Mouse (Mus musculus) lung, embryonic 15.5 days (tissue): ENCODE measurements around the gene Cda. TPM values are rescaled to one million over a fixed set of nuclear protein-coding genes. Genes with fewer than 3 reads are reported as not detected.

ENCODE experiments used
- ATAC-seq: fragments of 200-750 bp; cut with Nextera tagmentation; 2 replicates; pipeline ENCODE4 v1.8.0; 2017; ENCODE audit warnings: moderate number of reproducible peaks, borderline replicate concordance; ENCODE audit not compliant: low FRiP score, low TSS enrichment; ENCODE audit errors: extremely low read depth
- H3K27ac ChIP-seq: fragments of 300-500 bp; sonication (generic); 2 replicates; pipeline ENCODE4 v1.5.1; 2015; ENCODE audit warnings: moderate library complexity, mild to moderate bottlenecking, inconsistent platforms
- H3K27me3 ChIP-seq: fragments of 300-500 bp; sonication (generic); 2 replicates; pipeline ENCODE4 v1.6.1; 2015; ENCODE audit warnings: inconsistent platforms
- H3K36me3 ChIP-seq: fragments of 300-500 bp; sonication (generic); 2 replicates; pipeline ENCODE4 v1.6.1; 2015; ENCODE audit warnings: inconsistent platforms
- H3K4me1 ChIP-seq: fragments of 300-500 bp; sonication (generic); 2 replicates; pipeline ENCODE4 v1.6.1; 2015; ENCODE audit warnings: inconsistent platforms
- H3K4me2 ChIP-seq: fragments of 300-500 bp; sonication (generic); 2 replicates; pipeline ENCODE4 v1.6.1; 2015; ENCODE audit warnings: inconsistent platforms, mild to moderate bottlenecking, moderate library complexity
- H3K4me3 ChIP-seq: fragments of 300-500 bp; sonication (generic); 2 replicates; pipeline ENCODE4 v1.5.1; 2015; ENCODE audit warnings: mild to moderate bottlenecking, inconsistent platforms
- H3K9ac ChIP-seq: fragments of 300-500 bp; sonication (generic); 2 replicates; pipeline ENCODE4 v1.6.1; 2015; ENCODE audit warnings: inconsistent platforms
- H3K9me3 ChIP-seq: fragments of 300-500 bp; sonication (generic); 2 replicates; pipeline ENCODE4 v1.6.1; 2016; ENCODE audit warnings: inconsistent platforms
- WGBS: fragments of 180-500 bp; shearing (Covaris S2); methylation state at CpG from one replicate; pipeline ENCODE4 v1.1.7; 2015; 5-methylcytosine and 5-hydroxymethylcytosine counted together
- microRNA-seq: library from miRNA; unstranded; fragments of <30 nt; microRNA quantifications from one replicate; pipeline ENCODE4, GENCODE M21; 2016
- polyA plus RNA-seq: library from polyadenylated mRNA; unstranded; fragments of >200 nt; fragmentation: Nextera tagmentation; extraction: Ambion mirVana; gene quantifications from 2 replicates; pipeline ENCODE4 v1.2.1, GENCODE M21; 2015

Cda gene
- polyA plus RNA-seq, 1 experiment from 2014 or later = 22.9 TPM

DNA sequence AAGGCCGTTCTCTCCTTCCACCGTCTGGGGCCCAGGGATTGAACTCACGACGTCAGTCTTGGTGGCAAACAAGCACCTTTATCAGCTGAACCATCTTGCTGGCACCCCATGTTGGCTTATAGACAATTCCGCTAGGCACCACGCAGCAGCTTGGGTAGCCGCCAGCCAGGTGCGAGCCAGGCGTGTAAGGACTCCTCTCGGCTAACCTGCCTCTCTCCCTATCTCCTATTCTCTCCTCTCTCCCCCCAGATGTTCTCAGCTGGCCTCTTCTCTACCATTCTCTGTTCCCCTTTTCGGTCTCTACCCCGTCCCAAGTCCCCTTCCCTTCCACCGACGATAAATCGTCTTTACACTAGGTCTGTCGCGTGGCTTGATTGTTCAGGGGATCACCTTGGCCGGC lies 64.0 kb downstream of the Cda start:
- Histone ChIP-seq H3K4me2 (peak overlapping the region; percentile 87), H3K27me3 (no peaks in the 10 kb centered on the region), H3K36me3 (peaks cover 16% of the 10 kb centered on the region), H3K27ac (peak overlapping the region; percentile 63), H3K9ac (peak overlapping the region; percentile 65), H3K4me1 (peaks cover 28% of the 10 kb centered on the region), H3K4me3 (peak overlapping the region; percentile 98), H3K9me3 (no peaks in the 10 kb centered on the region)
- ATAC-seq = no peak
- WGBS = 8% methylated on average over 18 of the region's 18 CpGs

DNA sequence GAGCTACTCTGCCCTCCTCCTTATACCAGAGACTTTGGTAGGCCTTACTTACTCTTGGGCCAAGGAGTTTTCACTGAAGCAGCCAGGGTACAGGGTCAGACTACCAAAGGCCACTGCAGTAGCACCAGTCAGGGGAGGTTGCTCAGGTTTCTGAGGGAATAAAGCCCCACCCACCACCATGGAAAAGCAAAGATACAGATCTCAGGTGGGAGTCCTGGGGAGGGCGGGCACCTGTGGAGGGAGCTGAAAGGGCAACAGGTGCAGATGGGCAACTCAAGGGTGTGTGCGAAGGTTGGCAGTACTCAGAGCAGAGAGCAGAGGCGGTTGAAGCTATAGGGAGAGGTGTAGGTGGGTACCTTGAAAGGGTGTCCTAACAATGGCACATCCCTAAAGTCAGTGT lies 64.8 kb downstream of the Cda start:
- peak overlapping the region; percentile 98; the same call in 1 of the 2 replicates for H3K4me3 ChIP-seq

DNA sequence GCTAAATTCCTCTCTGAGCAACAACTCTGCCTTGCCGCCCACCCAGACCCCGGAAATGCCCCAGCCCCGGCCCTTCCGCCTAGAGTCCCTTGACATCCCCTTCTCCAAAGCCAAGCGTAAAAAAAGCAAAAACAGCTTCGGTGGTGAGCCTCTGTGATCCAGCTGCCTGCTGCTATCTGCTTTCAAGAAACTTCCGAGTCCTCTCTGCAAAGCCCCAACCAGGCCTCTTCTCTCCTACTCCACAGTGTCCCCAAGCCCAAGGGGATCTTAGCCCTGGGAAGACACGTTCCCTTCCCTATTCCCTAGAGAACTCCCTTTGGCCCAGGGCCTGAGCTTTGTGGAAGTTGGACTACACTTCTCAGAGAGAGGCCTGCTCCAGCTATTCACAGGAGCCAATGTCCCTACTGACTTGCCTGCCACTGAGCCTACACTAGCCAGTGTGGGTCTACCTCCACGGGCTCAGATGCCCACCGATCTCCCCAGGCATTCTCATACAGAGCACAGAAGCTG lies 66.5 kb downstream of the Cda start:
- H3K36me3 ChIP-seq = no peaks in the 10 kb centered on the region
- no peaks in the 10 kb centered on the region for H3K27me3 ChIP-seq
- no peaks in the 10 kb centered on the region for H3K9me3 ChIP-seq
- no peak for ATAC-seq
- H3K9ac ChIP-seq = no peak overlapping the region
- H3K4me2 ChIP-seq = no peak overlapping the region
- H3K4me1 ChIP-seq = peaks cover 21% of the 10 kb centered on the region
- no peak overlapping the region for H3K4me3 ChIP-seq
- no peak overlapping the region for H3K27ac ChIP-seq
- whole genome bisulfite sequencing = 82% methylated on average over 10 of the region's 10 CpGs

More for the DNA sequence above, 64.8 kb downstream of the Cda start:
- H3K36me3 ChIP-seq = peaks cover 10% of the 10 kb centered on the region
- no peak for ATAC-seq
- H3K9ac ChIP-seq = no peak overlapping the region
- peak overlapping the region; percentile 87; the same call in 1 of the 2 replicates for H3K4me2 ChIP-seq
- H3K4me1 ChIP-seq = peaks cover 28% of the 10 kb centered on the region
- H3K27me3 ChIP-seq = no peaks in the 10 kb centered on the region
- H3K27ac ChIP-seq = no peak overlapping the region; the same call in 1 of the 2 replicates
- no peaks in the 10 kb centered on the region for H3K9me3 ChIP-seq
- 86% methylated on average over 3 of the region's 3 CpGs for WGBS

DNA sequence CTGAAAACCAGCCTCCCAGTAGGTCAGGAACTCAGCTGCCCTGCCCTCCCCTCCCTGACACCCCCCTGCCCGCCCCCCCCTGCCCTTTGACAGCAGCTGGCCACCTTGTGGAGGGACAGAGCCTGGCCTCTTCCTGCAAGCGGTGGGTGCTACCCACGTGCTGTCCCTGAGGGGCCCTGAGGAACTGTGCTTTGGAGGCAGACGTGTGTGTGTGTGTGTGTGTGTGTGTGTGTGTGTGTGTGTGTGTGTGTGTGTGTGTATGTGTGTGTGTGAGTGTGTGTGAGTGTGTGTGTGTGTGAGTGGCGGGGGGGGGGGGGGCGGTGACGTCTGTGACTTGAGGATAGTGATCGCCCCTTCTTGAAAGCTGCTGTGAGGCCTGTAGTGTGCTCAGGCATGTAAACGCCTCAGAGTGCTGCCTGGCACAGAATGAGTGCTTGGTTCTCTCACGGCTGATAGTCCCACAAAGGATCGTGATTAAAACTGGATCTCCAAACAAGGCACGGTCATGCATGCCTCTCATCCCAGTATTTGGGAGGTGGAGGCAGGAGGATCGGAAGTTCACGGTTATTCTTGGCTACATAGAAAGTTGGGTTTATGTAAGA lies 73.7 kb downstream of the Cda start:
- H3K4me2 ChIP-seq = no peak overlapping the region
- no peaks in the 10 kb centered on the region for H3K4me1 ChIP-seq
- H3K36me3 ChIP-seq = no peaks in the 10 kb centered on the region
- no peak overlapping the region for H3K27ac ChIP-seq
- no peaks in the 10 kb centered on the region for H3K9me3 ChIP-seq
- WGBS = 64% methylated on average over 12 of the region's 14 CpGs
- no peak for ATAC-seq
- no peak overlapping the region for H3K4me3 ChIP-seq
- H3K9ac ChIP-seq = no peak overlapping the region
- H3K27me3 ChIP-seq = no peaks in the 10 kb centered on the region

DNA sequence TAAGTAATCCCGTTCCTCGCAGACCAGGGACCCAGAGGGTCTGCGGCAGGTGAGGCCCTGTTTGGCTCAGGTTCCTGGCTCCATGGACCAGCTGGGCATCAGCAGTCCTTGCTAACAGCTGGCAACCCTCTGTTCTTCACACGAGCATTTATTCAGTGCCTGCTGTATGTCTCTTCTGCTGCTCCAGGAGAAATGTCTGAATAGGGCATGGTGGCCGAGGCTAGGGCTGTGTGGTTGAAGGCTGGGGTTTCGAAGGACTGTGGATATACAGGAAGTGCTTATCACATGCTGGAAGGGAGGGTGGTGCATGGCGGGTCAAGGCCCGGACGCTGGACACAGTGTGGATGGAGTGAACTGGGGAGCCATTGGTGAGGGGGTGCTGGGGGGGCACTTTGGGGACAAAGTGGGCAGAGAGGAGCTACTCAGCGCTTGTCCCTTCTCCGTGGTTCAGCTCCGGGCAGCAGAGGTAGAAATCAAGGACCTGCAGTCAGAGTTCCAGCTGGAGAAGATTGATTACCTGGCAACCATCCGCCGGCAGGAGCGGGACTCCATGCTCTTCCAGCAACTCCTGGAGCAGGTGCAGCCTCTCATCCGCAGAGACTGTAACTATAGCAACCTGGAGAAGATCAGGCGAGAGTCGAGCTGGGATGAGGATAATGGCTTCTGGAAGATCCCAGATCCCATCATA lies 74.4 kb downstream of the Cda start:
- 61% methylated on average over 16 of the region's 18 CpGs for WGBS
- Histone ChIP-seq H3K4me2 (no peak overlapping the region), H3K27me3 (no peaks in the 10 kb centered on the region), H3K36me3 (no peaks in the 10 kb centered on the region), H3K9ac (no peak overlapping the region), H3K27ac (no peak overlapping the region), H3K9me3 (no peaks in the 10 kb centered on the region), H3K4me3 (no peak overlapping the region), H3K4me1 (no peaks in the 10 kb centered on the region)
- ATAC-seq = no peak

DNA sequence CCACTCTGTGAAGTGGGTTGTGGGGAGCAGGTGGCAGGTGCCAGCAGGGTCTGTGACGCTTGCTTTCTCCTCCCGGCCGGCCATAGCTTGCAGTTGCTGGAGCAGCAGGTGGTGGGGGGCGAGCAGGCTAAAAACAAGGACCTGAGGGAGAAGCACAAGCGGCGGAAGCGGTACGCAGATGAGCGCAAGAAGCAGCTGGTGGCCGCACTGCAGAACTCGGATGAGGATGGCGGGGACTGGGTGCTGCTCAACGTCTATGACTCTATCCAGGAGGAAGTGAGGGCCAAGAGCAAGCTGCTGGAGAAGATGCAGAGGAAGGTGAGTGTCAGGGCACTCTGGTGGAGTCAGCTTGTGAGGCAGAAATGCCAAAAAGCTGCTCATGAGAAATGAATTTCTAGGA lies 75.8 kb downstream of the Cda start:
- H3K4me3 ChIP-seq = no peak overlapping the region
- H3K4me2 ChIP-seq = no peak overlapping the region
- no peaks in the 10 kb centered on the region for H3K4me1 ChIP-seq
- H3K9ac ChIP-seq = no peak overlapping the region
- no peaks in the 10 kb centered on the region for H3K36me3 ChIP-seq
- 87% methylated on average over 13 of the region's 13 CpGs for WGBS
- no peaks in the 10 kb centered on the region for H3K9me3 ChIP-seq
- H3K27me3 ChIP-seq = no peaks in the 10 kb centered on the region
- no peak for ATAC-seq
- H3K27ac ChIP-seq = no peak overlapping the region

DNA sequence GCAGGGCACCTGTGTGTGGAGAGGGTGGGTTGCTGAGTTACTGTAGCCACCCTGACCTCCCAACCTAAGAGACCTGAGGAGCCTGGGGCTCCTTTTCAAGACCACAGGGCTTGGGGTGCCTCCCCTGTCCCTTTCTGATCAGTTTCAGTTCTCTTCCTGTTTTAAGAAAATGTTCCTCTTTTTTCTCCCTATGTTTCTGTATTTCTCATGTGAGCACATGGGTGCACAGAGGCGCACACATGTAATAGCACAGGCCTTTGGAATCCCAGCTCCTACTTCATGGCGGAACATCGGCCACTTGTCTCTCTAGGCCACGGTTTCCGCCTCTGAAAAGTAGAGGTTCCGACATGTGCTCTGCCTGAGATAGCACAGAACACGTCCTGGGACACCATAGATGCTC lies 79.1 kb downstream of the Cda start:
- Histone ChIP-seq H3K9me3 (no peaks in the 10 kb centered on the region), H3K36me3 (no peaks in the 10 kb centered on the region), H3K9ac (no peak overlapping the region), H3K4me2 (no peak overlapping the region), H3K27ac (no peak overlapping the region), H3K4me3 (no peak overlapping the region), H3K27me3 (no peaks in the 10 kb centered on the region), H3K4me1 (no peaks in the 10 kb centered on the region)
- 79% methylated on average over 7 of the region's 7 CpGs for WGBS
- ATAC-seq = no peak

Small RNAs within 50 kb of the gene (microRNA-seq; reads per million reads assigned to microRNA genes)
- gene Gm27646 (not detected), gene Mir7019 (0.74 reads per million)

Other genes with a start within 250 kb of the Cda start
- gene Hp1bp3, start 151.7 kb downstream of the Cda start, polyA plus RNA-seq = 143 and 149 TPM in 2 replicates
- 0.27 and 0.35 TPM in 2 replicates for gene Sh2d5, start 117.6 kb downstream of the Cda start, polyA plus RNA-seq
- gene Kif17, start 117.6 kb downstream of the Cda start, polyA plus RNA-seq = 3.0 and 3.9 TPM in 2 replicates
- 413 and 429 TPM in 2 replicates for gene Ddost, start 63.3 kb downstream of the Cda start, polyA plus RNA-seq
- 46.0 and 47.0 TPM in 2 replicates for gene Pink1, start 41.7 kb downstream of the Cda start, polyA plus RNA-seq
- gene Fam43b, start 28.5 kb upstream of the Cda start, polyA plus RNA-seq = not detected in 2 replicates
- gene Mul1, start 66.7 kb upstream of the Cda start, polyA plus RNA-seq = 17.6 and 18.3 TPM in 2 replicates
- 2.8 and 2.9 TPM in 2 replicates for gene Camk2n1, start 86.3 kb upstream of the Cda start, polyA plus RNA-seq